Mouse (Mus musculus) ES-E14 (cell line): Measurements from ENCODE around the gene Lrch3.
"Not testable (repeated sequence)": the region's sequence is repeated elsewhere in the genome, so short reads cannot be mapped to it uniquely, and the experiment has no call there.

ENCODE experiments used
- CHD2 ChIP-seq: IDR thresholded peaks from 2 replicates; pipeline ENCODE4 v1.6.1; 2014; ENCODE audit warnings: mild to moderate bottlenecking, low read depth, low read length, inconsistent platforms
- MAFK ChIP-seq: IDR thresholded peaks from 2 replicates; pipeline ENCODE4 v1.6.1; 2014; ENCODE audit warnings: mild to moderate bottlenecking, low read depth, low read length, inconsistent platforms; ENCODE audit not compliant: insufficient read depth
- ZC3H11A ChIP-seq: IDR thresholded peaks from 2 replicates; pipeline ENCODE4 v1.6.1; 2012; ENCODE audit warnings: low read depth, mild to moderate bottlenecking, inconsistent platforms, low read length, borderline replicate concordance
- ZNF384 ChIP-seq: IDR thresholded peaks from 2 replicates; pipeline ENCODE4 v1.6.1; 2012; ENCODE audit warnings: low read depth, low read length, inconsistent platforms

- not testable (repeated sequence) for TF ChIP-seq MAFK, ZNF384, ZC3H11A, CHD2
Observed at GRCm38 (mm10) chr16:33058656-33059055, 144.8 kb downstream of the Lrch3 start.
